8 mouse cellular contexts compared by ENCODE assay signal in the genomic region with DNA sequence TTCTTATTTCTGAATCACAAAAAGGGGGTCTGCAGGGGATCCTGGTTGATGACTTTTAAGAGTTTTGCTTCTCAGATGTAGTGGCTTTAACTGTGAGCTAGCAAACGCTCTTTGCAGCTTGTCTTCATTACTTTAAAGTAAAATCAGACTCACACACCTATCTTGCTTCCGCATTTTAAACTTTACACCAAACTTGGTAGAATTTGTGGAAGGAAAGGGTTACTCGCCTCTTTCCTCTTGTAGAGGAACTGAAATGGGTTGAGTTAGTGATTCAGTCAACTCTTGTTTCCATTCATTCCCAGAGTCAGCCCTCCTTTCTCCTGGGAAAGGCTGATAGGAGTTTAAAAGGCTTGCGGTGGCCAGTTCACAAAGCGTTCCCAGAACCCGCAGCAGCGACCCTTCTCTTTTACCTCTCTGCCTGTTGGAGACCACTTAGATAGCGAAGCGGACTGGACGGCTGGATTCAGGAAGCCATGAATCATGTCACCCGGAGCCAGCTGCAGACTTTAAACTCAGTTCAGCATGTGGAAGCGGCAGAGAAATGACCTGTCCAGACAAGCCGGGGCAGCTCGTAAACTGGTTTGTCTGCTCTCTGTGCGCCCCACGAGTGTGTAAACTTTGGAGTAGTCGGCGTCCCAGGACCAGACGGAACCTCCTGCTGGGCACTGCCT. TPM values are rescaled to one million over a fixed set of nuclear protein-coding genes. Genes with fewer than 3 reads are reported as not detected.
A peak's percentile ranks its signal among the peaks of the same experiment; 100 is the strongest.
DNase-seq lines count a peak whose midpoint lies in the region; ATAC-seq and TF ChIP-seq lines count a peak whose summit lies in the region.

No protein-coding gene starts in this region.

- H3K4me2 ChIP-seq in forebrain, postnatal 0 days (ENCODE audit: low read depth): no peak overlapping the region
- H3K4me2 ChIP-seq in forebrain, embryonic 12.5 days: no peak overlapping the region
- H3K4me2 ChIP-seq in embryonic facial prominence, embryonic 15.5 days (replicated peaks): peak overlapping the region; percentile 27
- peak overlapping the region; percentile 28 for H3K4me2 ChIP-seq in hindbrain, embryonic 14.5 days (replicated peaks)
- H3K4me2 ChIP-seq in liver, embryonic 12.5 days: peak overlapping the region; percentile 60

- no peaks in the 10 kb centered on the region for H3K9me3 ChIP-seq in forebrain, postnatal 0 days (ENCODE audit: low read length)
- no peaks in the 10 kb centered on the region for H3K9me3 ChIP-seq in forebrain, embryonic 12.5 days
- no peaks in the 10 kb centered on the region for H3K9me3 ChIP-seq in embryonic facial prominence, embryonic 15.5 days (replicated peaks)
- no peaks in the 10 kb centered on the region for H3K9me3 ChIP-seq in hindbrain, embryonic 14.5 days (ENCODE audit: control insufficient read depth, low read length)
- no peaks in the 10 kb centered on the region for H3K9me3 ChIP-seq in liver, embryonic 12.5 days (replicated peaks)

- WGBS in forebrain, postnatal 0 days: 78% methylated on average over 19 of the region's 19 CpGs
- WGBS in forebrain, embryonic 12.5 days: 75% methylated on average over 19 of the region's 19 CpGs
- WGBS in embryonic facial prominence, embryonic 15.5 days: 50% methylated on average over 19 of the region's 19 CpGs
- WGBS in hindbrain, embryonic 14.5 days: 53% methylated on average over 19 of the region's 19 CpGs
- 7% methylated on average over 19 of the region's 19 CpGs for WGBS in liver, embryonic 12.5 days (ENCODE audit: insufficient replicate concordance)

- H3K27me3 ChIP-seq in forebrain, postnatal 0 days (ENCODE audit: insufficient read depth, low read length): no peaks in the 10 kb centered on the region
- no peaks in the 10 kb centered on the region for H3K27me3 ChIP-seq in forebrain, embryonic 12.5 days
- H3K27me3 ChIP-seq in embryonic facial prominence, embryonic 15.5 days: no peaks in the 10 kb centered on the region
- no peaks in the 10 kb centered on the region for H3K27me3 ChIP-seq in hindbrain, embryonic 14.5 days (ENCODE audit: control insufficient read depth, insufficient read depth, low read length)
- peaks cover 11% of the 10 kb centered on the region for H3K27me3 ChIP-seq in liver, embryonic 12.5 days (replicated peaks)
- peaks cover 3% of the 10 kb centered on the region; the same call in 1 of the 2 replicates for H3K27me3 ChIP-seq in splenic B cell, adult 2 months (ENCODE audit: control insufficient read depth, insufficient read depth, low read length, poor library complexity, severe bottlenecking)

- H3K9ac ChIP-seq in forebrain, postnatal 0 days: no peak overlapping the region
- H3K9ac ChIP-seq in forebrain, embryonic 12.5 days: no peak overlapping the region
- H3K9ac ChIP-seq in embryonic facial prominence, embryonic 15.5 days: no peak overlapping the region
- peak overlapping the region; percentile 11; the same call in 1 of the 2 replicates for H3K9ac ChIP-seq in hindbrain, embryonic 14.5 days
- H3K9ac ChIP-seq in liver, embryonic 12.5 days: peak overlapping the region; percentile 9; the same call in 1 of the 2 replicates

- 0 out of 2 replicates have a peak, but pooled peaks cover 12% of the 10 kb centered on the region for H3K4me1 ChIP-seq in forebrain, postnatal 0 days (ENCODE audit: insufficient read depth)
- no peaks in the 10 kb centered on the region for H3K4me1 ChIP-seq in forebrain, embryonic 12.5 days
- peaks cover 22% of the 10 kb centered on the region for H3K4me1 ChIP-seq in embryonic facial prominence, embryonic 15.5 days
- H3K4me1 ChIP-seq in hindbrain, embryonic 14.5 days (replicated peaks; ENCODE audit: control insufficient read depth, insufficient read depth, low read length): no peaks in the 10 kb centered on the region
- peaks cover 13% of the 10 kb centered on the region for H3K4me1 ChIP-seq in liver, embryonic 12.5 days

- TF ChIP-seq CTCF in forebrain, postnatal 0 days (IDR thresholded peaks at IDR 0.05; ENCODE audit: low read depth): no peak

- no peaks in the 10 kb centered on the region for H3K36me3 ChIP-seq in forebrain, postnatal 0 days (ENCODE audit: insufficient read depth)
- H3K36me3 ChIP-seq in forebrain, embryonic 12.5 days (replicated peaks): no peaks in the 10 kb centered on the region
- H3K36me3 ChIP-seq in embryonic facial prominence, embryonic 15.5 days: no peaks in the 10 kb centered on the region
- no peaks in the 10 kb centered on the region for H3K36me3 ChIP-seq in hindbrain, embryonic 14.5 days (replicated peaks; ENCODE audit: control insufficient read depth, insufficient read depth)
- no peaks in the 10 kb centered on the region for H3K36me3 ChIP-seq in liver, embryonic 12.5 days
- no peaks in the 10 kb centered on the region for H3K36me3 ChIP-seq in splenic B cell, adult 2 months (ENCODE audit: control insufficient read depth, insufficient read depth, low read length, poor library complexity, severe bottlenecking)

- H3K4me3 ChIP-seq in forebrain, postnatal 0 days (ENCODE audit: low read depth, low read length): no peak overlapping the region
- H3K4me3 ChIP-seq in forebrain, embryonic 12.5 days (replicated peaks): no peak overlapping the region
- H3K4me3 ChIP-seq in embryonic facial prominence, embryonic 15.5 days (replicated peaks): peak overlapping the region; percentile 28
- H3K4me3 ChIP-seq in hindbrain, embryonic 14.5 days (replicated peaks; ENCODE audit: low read length): peak overlapping the region; percentile 5; the same call in 1 of the 2 replicates
- peak overlapping the region; percentile 22 for H3K4me3 ChIP-seq in liver, embryonic 12.5 days

- no peak for ATAC-seq in forebrain, postnatal 0 days
- ATAC-seq in forebrain, embryonic 12.5 days (ENCODE audit: low FRiP score): no peak
- ATAC-seq in embryonic facial prominence, embryonic 15.5 days (ENCODE audit: insufficient number of reproducible peaks, low FRiP score, low TSS enrichment, low read depth): no peak
- no peak for ATAC-seq in hindbrain, embryonic 14.5 days (ENCODE audit: low FRiP score)
- ATAC-seq in liver, embryonic 12.5 days: peak; percentile 55

- H3K27ac ChIP-seq in forebrain, postnatal 0 days (ENCODE audit: low read depth, low read length): 0 out of 2 replicates have a peak overlapping the region, but pooled peaks have one; percentile 82
- H3K27ac ChIP-seq in forebrain, embryonic 12.5 days: no peak overlapping the region
- H3K27ac ChIP-seq in embryonic facial prominence, embryonic 15.5 days (replicated peaks): peak overlapping the region; percentile 55
- H3K27ac ChIP-seq in hindbrain, embryonic 14.5 days: no peak overlapping the region
- H3K27ac ChIP-seq in liver, embryonic 12.5 days: no peak overlapping the region; the same call in 1 of the 2 replicates

- DNase-seq in forebrain, postnatal 0 days: no peak
- no peak for DNase-seq in hindbrain, embryonic 14.5 days (ENCODE audit: low spot score)
- DNase-seq in splenic B cell, adult 2 months (ENCODE audit: low read depth, low spot score): peak; percentile 34
- DNase-seq in layer of hippocampus, adult 8-10 months (ENCODE audit: low spot score in 2 of 2): no peak
- no peak for DNase-seq in spleen, postnatal 10 days (ENCODE audit: low spot score in 2 of 2)

RNA-seq across cellular contexts. Expression of gene Fam198b, which starts 1.5 kb away (rescaled TPM):
- total RNA-seq in forebrain, postnatal 0 days (2014; rRNA removed): 1.3 and 2.1 TPM in 2 replicates
- 0.87 and 1.1 TPM in 2 replicates for polyA plus RNA-seq in forebrain, postnatal 0 days (2015; fragmentation: Nextera tagmentation; extraction: Ambion mirVana)
- 1.4 TPM in 2 replicates for polyA plus RNA-seq in forebrain, embryonic 12.5 days (2016; fragmentation: Nextera tagmentation; extraction: Ambion mirVana)
- 15.6 and 17.2 TPM in 2 replicates for polyA plus RNA-seq in embryonic facial prominence, embryonic 15.5 days (2015; fragmentation: Nextera tagmentation; extraction: Ambion mirVana)
- polyA plus RNA-seq in hindbrain, embryonic 14.5 days (2014; fragmentation: Nextera tagmentation; extraction: Ambion mirVana): 1.7 and 4.8 TPM in 2 replicates
- 3.9 and 4.2 TPM in 2 replicates for polyA plus RNA-seq in liver, embryonic 12.5 days (2016; fragmentation: Nextera tagmentation; extraction: Ambion mirVana)
- 1 to 10 TPM; 4.7 to 7.8 (median 5.2) TPM for total RNA-seq in layer of hippocampus, adult 8-10 months (2022)

RNA-seq across cellular contexts. Expression of gene Tmem144, which starts 33.2 kb away (rescaled TPM):
- total RNA-seq in forebrain, postnatal 0 days (2014; rRNA removed): 1.00 and 1.2 TPM in 2 replicates
- 1.4 and 2.6 TPM in 2 replicates for polyA plus RNA-seq in forebrain, postnatal 0 days (2015; fragmentation: Nextera tagmentation; extraction: Ambion mirVana)
- polyA plus RNA-seq in forebrain, embryonic 12.5 days (2016; fragmentation: Nextera tagmentation; extraction: Ambion mirVana): 3.7 and 4.3 TPM in 2 replicates
- polyA plus RNA-seq in embryonic facial prominence, embryonic 15.5 days (2015; fragmentation: Nextera tagmentation; extraction: Ambion mirVana): 3.2 and 3.8 TPM in 2 replicates
- polyA plus RNA-seq in hindbrain, embryonic 14.5 days (2014; fragmentation: Nextera tagmentation; extraction: Ambion mirVana): 1.2 and 2.0 TPM in 2 replicates
- polyA plus RNA-seq in liver, embryonic 12.5 days (2016; fragmentation: Nextera tagmentation; extraction: Ambion mirVana): 2.2 and 2.5 TPM in 2 replicates
- 10 to 100 TPM; 17.0 to 25.2 (median 21.8) TPM for total RNA-seq in layer of hippocampus, adult 8-10 months (2022)

Comparison
In these comparisons a context has a peak if more than half of its experiments do, and no peak if none do; other contexts are left out.
1. H3K27ac ChIP-seq: peak in forebrain, postnatal 0 days (single experiment) and embryonic facial prominence, embryonic 15.5 days (single experiment); none in forebrain, embryonic 12.5 days (single experiment), hindbrain, embryonic 14.5 days (single experiment) and liver, embryonic 12.5 days (single experiment).
2. H3K4me2 ChIP-seq: peak in embryonic facial prominence, embryonic 15.5 days (single experiment), hindbrain, embryonic 14.5 days (single experiment) and liver, embryonic 12.5 days (single experiment); none in forebrain, postnatal 0 days (single experiment) and forebrain, embryonic 12.5 days (single experiment).
3. H3K4me3 ChIP-seq: peak in embryonic facial prominence, embryonic 15.5 days (single experiment), hindbrain, embryonic 14.5 days (single experiment) and liver, embryonic 12.5 days (single experiment); none in forebrain, postnatal 0 days (single experiment) and forebrain, embryonic 12.5 days (single experiment).
4. H3K9ac ChIP-seq: peak in hindbrain, embryonic 14.5 days (single experiment) and liver, embryonic 12.5 days (single experiment); none in forebrain, postnatal 0 days (single experiment), forebrain, embryonic 12.5 days (single experiment) and embryonic facial prominence, embryonic 15.5 days (single experiment).